Mouse (Mus musculus) hindbrain, embryonic 11.5 days (tissue): ENCODE data around the gene Pou6f1. TPM values are rescaled to one million over a fixed set of nuclear protein-coding genes. Genes with fewer than 3 reads are reported as not detected.

Source experiments
- ATAC-seq: fragments of 200-750 bp; cut with Nextera tagmentation; 2 replicates; pipeline ENCODE4 v1.8.0; 2017; ENCODE audit warnings: mild to moderate bottlenecking, moderate TSS enrichment, moderate library complexity; ENCODE audit not compliant: low FRiP score
- DNase-seq: peaks from one replicate; pipeline ENCODE4 v3.0.0-alpha.2; 2015; ENCODE audit warnings: low spot score
- H3K27ac ChIP-seq: fragments of 300-500 bp; sonication (generic); 2 replicates; pipeline ENCODE4 v1.5.1; 2014; ENCODE audit warnings: mild to moderate bottlenecking, low read depth, low read length
- H3K27me3 ChIP-seq: fragments of 300-500 bp; sonication (generic); 2 replicates; pipeline ENCODE4 v1.6.1; 2014; ENCODE audit warnings: mild to moderate bottlenecking, low read length, moderate library complexity, mixed read lengths; ENCODE audit not compliant: control insufficient read depth, insufficient read depth
- H3K36me3 ChIP-seq: fragments of 300-500 bp; sonication (generic); 2 replicates; pipeline ENCODE4 v1.6.1; 2014; ENCODE audit warnings: mild to moderate bottlenecking, low read length, moderate library complexity, mixed read lengths; ENCODE audit not compliant: control insufficient read depth, insufficient read depth
- H3K4me1 ChIP-seq: fragments of 300-500 bp; sonication (generic); replicated peaks from 2 replicates; pipeline ENCODE4 v1.6.1; 2014; ENCODE audit warnings: low read length, mixed read lengths; ENCODE audit not compliant: control insufficient read depth, insufficient read depth
- H3K4me2 ChIP-seq: fragments of 300-500 bp; sonication (generic); replicated peaks from 2 replicates; pipeline ENCODE4 v1.6.1; 2014; ENCODE audit warnings: mild to moderate bottlenecking, low read depth, low read length
- H3K4me3 ChIP-seq: fragments of 300-500 bp; sonication (generic); 2 replicates; pipeline ENCODE4 v1.5.1; 2014; ENCODE audit warnings: low read depth, low read length
- H3K9ac ChIP-seq: fragments of 300-500 bp; sonication (generic); 2 replicates; pipeline ENCODE4 v1.6.1; 2014; ENCODE audit warnings: low read depth, low read length
- H3K9me3 ChIP-seq: fragments of 300-500 bp; sonication (generic); 2 replicates; pipeline ENCODE4 v1.6.1; 2016; ENCODE audit warnings: low read length; ENCODE audit not compliant: control insufficient read depth
- WGBS: fragments of 180-500 bp; shearing (Covaris S2); extraction: QIAGEN DNeasy Blood & Tissue Kit; methylation state at CpG from one replicate; pipeline ENCODE4 v1.1.7; 2014; 5-methylcytosine and 5-hydroxymethylcytosine counted together
- polyA plus RNA-seq: library from polyadenylated mRNA; unstranded; fragments of >200 nt; fragmentation: Nextera tagmentation; extraction: Ambion mirVana; gene quantifications from 2 replicates; pipeline ENCODE4 v1.2.1, GENCODE M21; 2014

Gene Pou6f1
- polyA plus RNA-seq, 1 experiment from 2014 or later = 15.7 TPM

DNA sequence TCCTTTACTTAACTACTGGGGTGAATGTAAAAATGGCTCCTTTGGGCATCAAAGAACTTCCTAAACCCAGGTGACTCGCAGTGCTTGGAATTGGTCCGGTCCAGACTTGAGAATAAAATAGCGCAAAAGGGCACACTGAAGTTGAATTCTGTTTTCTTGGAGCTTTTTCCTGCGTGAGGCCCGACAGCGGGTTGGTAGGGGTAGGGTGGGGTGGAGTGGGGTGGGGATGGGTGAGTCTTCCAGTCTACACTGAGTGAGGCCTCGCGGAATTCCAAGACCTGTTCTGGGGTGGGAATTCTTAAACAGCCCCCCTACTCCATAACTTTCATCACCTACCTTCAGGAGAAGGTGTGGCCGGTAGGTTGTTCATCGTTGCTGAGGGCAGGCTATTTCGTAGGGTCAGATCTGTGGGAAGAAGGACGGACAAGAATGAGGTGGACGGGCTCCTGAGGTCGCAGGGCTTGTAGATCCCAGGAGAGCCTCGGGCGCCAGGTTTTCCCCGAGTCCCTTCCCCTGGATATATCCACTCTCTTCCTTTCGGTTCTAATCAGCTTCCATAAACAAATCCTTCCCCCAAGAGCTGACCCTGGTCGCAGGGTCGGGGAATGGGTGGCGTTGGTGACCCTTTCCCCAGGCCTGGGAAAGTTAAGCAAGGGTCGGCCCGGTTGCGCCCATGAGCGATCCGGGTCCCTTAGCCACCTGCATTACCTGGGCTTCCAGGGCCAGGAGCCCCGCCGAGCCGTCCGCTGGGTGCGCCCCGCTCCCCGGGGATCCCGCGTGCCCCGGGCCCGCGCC lies 36.3 kb upstream of the Pou6f1 start:
- Histone ChIP-seq H3K4me2 (peak overlapping the region; percentile 84), H3K27me3 (peaks cover 45% of the 10 kb centered on the region), H3K9me3 (no peaks in the 10 kb centered on the region), H3K27ac (no peak overlapping the region), H3K9ac (no peak overlapping the region; the same call in 1 of the 2 replicates), H3K4me1 (peaks cover 8% of the 10 kb centered on the region), H3K4me3 (peak overlapping the region; percentile 45), H3K36me3 (no peaks in the 10 kb centered on the region)
- ATAC-seq = no peak
- 3% methylated on average over 38 of the region's 38 CpGs for WGBS
- DNase-seq = peak; percentile 41

DNA sequence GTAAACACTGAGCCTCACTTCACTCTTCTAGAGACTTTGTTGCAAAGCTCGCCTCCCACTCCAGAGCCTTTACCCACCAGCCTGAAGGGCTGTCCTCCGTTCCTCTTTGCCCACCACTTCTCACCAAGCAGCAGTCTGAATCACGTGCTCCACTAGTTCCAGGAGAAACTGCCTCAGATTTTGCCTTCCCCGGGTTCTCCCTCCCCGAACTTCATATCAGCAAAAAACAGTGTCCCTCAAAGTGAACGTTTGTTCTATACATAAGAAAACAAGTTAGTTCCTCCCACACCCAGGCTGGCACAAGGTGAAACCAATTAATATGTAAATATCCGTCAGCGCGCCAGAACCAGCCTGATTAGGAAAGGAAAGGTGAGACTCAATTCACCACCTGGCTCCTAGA lies 35.5 kb upstream of the Pou6f1 start:
- ATAC-seq (no peak), DNase-seq (no peak)
- no peaks in the 10 kb centered on the region for H3K36me3 ChIP-seq
- H3K9me3 ChIP-seq = no peaks in the 10 kb centered on the region
- no peak overlapping the region for H3K4me3 ChIP-seq
- WGBS = 11% methylated on average over 9 of the region's 9 CpGs
- no peak overlapping the region for H3K27ac ChIP-seq
- H3K27me3 ChIP-seq = peaks cover 45% of the 10 kb centered on the region
- H3K4me1 ChIP-seq = peaks cover 8% of the 10 kb centered on the region
- H3K9ac ChIP-seq = no peak overlapping the region
- no peak overlapping the region for H3K4me2 ChIP-seq

DNA sequence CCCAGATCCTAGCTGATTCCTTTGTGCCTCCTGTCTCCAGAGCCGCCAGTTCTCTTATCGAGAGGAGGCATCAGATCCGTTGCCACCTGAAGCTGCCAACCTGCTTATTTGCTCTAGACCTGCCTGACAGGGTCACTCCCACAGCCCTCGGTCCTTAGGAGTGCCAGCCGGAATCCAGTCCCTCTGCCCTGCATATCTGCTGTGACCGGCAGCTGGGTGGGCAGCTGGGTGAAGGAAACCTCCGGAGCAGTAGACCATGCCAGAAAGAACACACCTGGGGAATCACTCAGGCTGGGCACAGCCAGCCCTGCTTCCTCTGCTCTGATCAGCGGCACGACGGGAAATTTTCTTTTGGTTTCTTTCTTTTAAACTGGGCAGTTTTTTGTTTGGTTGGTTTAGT lies 33.6 kb upstream of the Pou6f1 start:
- peaks cover 8% of the 10 kb centered on the region for H3K4me1 ChIP-seq
- WGBS = 83% methylated on average over 10 of the region's 10 CpGs
- no peak overlapping the region for H3K9ac ChIP-seq
- H3K27ac ChIP-seq = no peak overlapping the region
- no peaks in the 10 kb centered on the region for H3K9me3 ChIP-seq
- H3K4me2 ChIP-seq = no peak overlapping the region
- DNase-seq = no peak
- no peak overlapping the region for H3K4me3 ChIP-seq
- H3K36me3 ChIP-seq = no peaks in the 10 kb centered on the region
- no peak for ATAC-seq
- peaks cover 44% of the 10 kb centered on the region for H3K27me3 ChIP-seq

DNA sequence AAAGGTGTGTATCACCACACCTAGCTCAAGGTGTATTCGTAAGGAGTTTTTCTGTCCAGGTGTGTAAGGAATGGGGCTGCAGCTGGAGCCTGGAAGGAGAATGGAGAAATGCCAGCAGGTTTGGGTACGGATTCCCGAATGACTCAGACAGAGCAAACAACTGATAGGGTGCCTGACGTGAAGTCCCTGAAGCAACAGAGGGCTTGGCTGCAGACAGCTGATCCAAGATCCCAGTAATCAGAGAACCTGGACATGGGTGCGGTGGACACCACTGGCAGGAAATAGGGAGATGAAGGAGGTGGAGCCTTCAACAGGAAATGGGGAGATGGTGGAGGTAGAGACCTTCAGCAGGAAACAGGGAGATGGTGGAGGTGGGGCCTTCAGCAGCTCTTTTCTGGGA lies 32.5 kb upstream of the Pou6f1 start:
- Histone ChIP-seq H3K4me1 (peaks cover 8% of the 10 kb centered on the region), H3K4me2 (no peak overlapping the region), H3K9ac (no peak overlapping the region), H3K36me3 (no peaks in the 10 kb centered on the region), H3K27me3 (peaks cover 34% of the 10 kb centered on the region), H3K9me3 (no peaks in the 10 kb centered on the region), H3K27ac (no peak overlapping the region), H3K4me3 (no peak overlapping the region)
- DNase-seq (no peak), ATAC-seq (no peak)
- WGBS = 92% methylated on average over 5 of the region's 5 CpGs

DNA sequence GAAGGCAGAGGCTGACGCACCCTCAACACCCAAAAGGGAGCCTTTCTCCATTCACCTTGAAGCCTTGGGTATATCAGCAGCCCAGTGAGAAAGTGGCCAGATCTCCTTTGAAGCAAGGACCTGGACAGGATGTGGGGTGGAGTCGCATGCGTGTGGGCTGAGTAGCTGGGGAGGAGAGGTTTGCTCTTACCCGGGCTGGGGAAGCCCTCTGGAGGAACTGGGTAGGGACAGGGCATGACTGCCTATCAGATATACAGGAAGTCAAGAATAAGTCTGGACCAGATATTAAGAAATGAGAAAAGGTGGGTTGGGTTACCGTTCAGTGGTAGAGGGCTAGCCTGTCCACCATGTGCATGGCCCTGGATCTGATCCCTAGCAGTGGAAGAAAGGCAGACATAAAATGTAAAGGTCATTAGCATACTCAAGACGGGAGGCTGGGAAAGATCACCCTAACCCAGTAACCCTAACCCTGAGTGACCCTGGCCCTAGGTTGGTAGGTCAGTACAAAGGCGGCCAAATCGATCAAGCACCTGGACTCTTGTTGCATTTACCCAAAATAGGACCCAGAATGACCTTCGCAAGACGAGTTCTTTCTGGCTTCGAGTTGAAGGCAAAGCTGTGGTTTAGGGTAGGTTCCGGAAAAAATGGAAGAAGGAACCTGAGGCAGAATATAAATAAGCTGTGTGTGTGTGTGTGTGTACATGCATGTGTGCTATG lies 31.8 kb upstream of the Pou6f1 start:
- H3K4me2 ChIP-seq = no peak overlapping the region
- peaks cover 4% of the 10 kb centered on the region for H3K4me1 ChIP-seq
- H3K4me3 ChIP-seq = no peak overlapping the region
- no peak overlapping the region for H3K27ac ChIP-seq
- H3K9me3 ChIP-seq = no peaks in the 10 kb centered on the region
- H3K9ac ChIP-seq = no peak overlapping the region
- no peak for ATAC-seq
- DNase-seq = no peak
- no peaks in the 10 kb centered on the region for H3K36me3 ChIP-seq
- H3K27me3 ChIP-seq = peaks cover 27% of the 10 kb centered on the region
- WGBS = 87% methylated on average over 12 of the region's 12 CpGs

DNA sequence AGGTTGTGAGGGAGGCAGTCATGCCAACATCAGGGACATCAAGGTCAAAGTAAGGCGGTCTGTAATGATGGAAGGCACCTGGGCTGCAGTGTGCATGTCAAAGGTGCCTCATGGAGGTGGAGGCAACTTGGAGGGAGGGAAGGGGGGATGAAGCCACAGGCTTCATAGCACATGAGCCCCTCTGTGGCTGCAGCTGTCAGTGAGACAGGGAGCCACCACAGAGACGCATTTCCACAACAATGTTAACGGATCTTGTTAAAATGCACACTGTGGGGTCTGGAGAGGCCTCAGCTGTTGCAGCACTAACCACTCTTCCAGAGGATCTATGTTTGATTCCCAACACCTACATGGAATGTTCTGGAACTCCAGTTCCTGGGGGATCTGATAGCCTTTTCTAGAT lies 30.3 kb upstream of the Pou6f1 start:
- 63% methylated on average over 3 of the region's 3 CpGs for WGBS
- peaks cover 12% of the 10 kb centered on the region for H3K27me3 ChIP-seq
- no peaks in the 10 kb centered on the region for H3K9me3 ChIP-seq
- DNase-seq = no peak
- no peak overlapping the region for H3K4me2 ChIP-seq
- no peak overlapping the region for H3K4me3 ChIP-seq
- H3K36me3 ChIP-seq = no peaks in the 10 kb centered on the region
- H3K4me1 ChIP-seq = no peaks in the 10 kb centered on the region
- ATAC-seq = no peak
- H3K9ac ChIP-seq = no peak overlapping the region
- no peak overlapping the region for H3K27ac ChIP-seq

DNA sequence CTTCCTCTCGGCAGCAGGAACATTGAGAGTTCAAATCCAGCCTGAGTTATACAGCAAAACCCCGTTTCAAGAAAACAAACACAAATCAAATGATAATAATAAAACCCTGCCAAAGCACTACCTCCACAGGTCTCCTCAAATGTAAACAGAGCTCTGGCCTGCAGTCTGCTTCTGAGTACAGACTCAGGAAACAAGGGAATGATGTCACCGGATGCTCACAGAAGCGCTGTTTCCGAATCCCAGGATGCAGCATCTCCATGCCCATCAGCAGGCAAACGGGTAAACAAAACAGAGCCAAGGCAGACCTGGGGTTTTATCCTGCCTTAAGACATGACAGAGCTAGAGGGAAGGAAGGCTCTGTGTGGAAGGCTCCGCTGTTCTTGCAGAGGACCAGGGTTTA lies 29.0 kb upstream of the Pou6f1 start:
- H3K4me3 ChIP-seq = no peak overlapping the region
- DNase-seq = no peak
- no peak overlapping the region for H3K9ac ChIP-seq
- H3K27ac ChIP-seq = no peak overlapping the region
- H3K27me3 ChIP-seq = peaks cover 2% of the 10 kb centered on the region; the same call in 1 of the 2 replicates
- no peaks in the 10 kb centered on the region for H3K36me3 ChIP-seq
- ATAC-seq = no peak
- H3K4me2 ChIP-seq = no peak overlapping the region
- WGBS = 54% methylated on average over 7 of the region's 7 CpGs
- no peaks in the 10 kb centered on the region for H3K9me3 ChIP-seq
- no peaks in the 10 kb centered on the region for H3K4me1 ChIP-seq

DNA sequence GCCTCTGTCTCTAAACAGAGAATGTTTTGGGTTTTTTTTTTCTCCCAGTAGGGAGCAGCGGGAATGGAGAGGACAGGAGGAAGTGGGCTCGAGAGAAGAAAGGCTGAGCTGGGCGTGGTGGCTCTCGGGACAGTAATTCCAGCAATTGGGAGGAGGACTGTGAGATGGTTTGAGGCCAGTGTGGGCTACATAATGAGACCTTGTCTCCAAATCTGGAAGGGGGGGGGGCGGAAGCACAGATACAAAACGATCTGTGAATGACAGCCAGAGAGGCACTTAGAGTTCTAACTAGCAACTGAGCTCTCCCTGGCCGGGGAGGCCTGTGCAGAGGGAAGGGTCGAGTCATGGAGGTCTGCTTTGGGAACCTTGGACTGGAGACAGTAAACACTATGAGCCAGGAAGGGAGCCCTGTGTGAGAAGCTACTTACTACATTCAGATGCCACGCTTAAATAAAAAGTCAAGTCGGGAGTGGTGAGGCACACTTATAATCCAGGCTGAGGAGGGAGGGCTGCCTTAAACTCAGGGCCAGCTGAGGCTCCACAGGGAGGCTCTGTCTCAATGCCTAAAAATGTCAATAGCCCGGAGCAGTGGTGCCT lies 28.1 kb upstream of the Pou6f1 start:
- no peaks in the 10 kb centered on the region for H3K27me3 ChIP-seq
- no peak for ATAC-seq
- 6% methylated on average over 11 of the region's 11 CpGs for WGBS

More for the DNA sequence above, 28.1 kb upstream of the Pou6f1 start:
- H3K9me3 ChIP-seq = no peaks in the 10 kb centered on the region
- no peak overlapping the region for H3K4me3 ChIP-seq
- DNase-seq = peak; percentile 24
- H3K27ac ChIP-seq = no peak overlapping the region
- no peaks in the 10 kb centered on the region for H3K4me1 ChIP-seq
- no peak overlapping the region for H3K4me2 ChIP-seq
- no peaks in the 10 kb centered on the region for H3K36me3 ChIP-seq
- no peak overlapping the region for H3K9ac ChIP-seq
